In the genomic region with DNA sequence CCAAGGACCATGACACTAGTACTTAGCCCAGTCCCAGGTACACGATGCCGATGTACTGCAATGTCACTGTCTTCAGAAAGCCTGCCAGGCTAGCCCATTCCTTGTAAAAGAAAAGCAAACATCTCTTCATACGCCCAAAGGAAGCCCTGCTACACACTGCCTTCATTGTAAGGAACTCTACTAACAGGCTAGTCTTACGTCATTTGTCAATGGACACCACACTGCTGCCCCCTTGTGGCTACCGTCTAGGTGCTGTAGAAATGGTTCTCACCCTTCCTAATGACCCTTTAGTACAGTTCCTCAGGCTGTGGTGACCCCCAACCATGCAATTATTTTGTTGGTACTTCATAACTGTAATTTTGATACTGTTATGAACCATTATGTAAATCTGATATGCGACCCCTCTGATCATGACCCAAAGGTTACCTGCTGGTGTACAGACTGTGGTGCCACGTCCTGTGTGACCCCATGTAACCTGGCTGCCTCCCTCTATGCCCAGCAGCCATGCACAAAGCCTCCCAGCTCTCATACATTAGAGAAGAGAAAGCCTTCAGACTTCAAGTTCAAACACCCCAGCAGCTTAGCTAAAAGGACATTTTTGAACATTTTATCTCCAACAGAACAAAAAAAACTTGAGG, we compare ENCODE assay signal across 7 mouse cellular contexts. TPM values are rescaled to one million over a fixed set of nuclear protein-coding genes. Genes with fewer than 3 reads are reported as not detected.
A peak's percentile ranks its signal among the peaks of the same experiment; 100 is the strongest.
DNase-seq lines count a peak whose midpoint lies in the region; ATAC-seq lines count a peak whose summit lies in the region.

No protein-coding gene starts in this region.

- 61% methylated on average over 7 of the region's 7 CpGs for WGBS in forebrain, embryonic 13.5 days
- WGBS in hindbrain, embryonic 15.5 days = 55% methylated on average over 7 of the region's 7 CpGs

- H3K9me3 ChIP-seq in forebrain, embryonic 13.5 days (replicated peaks) = no peaks in the 10 kb centered on the region
- H3K9me3 ChIP-seq in hindbrain, embryonic 15.5 days = no peaks in the 10 kb centered on the region

- H3K27me3 ChIP-seq in forebrain, embryonic 13.5 days = no peaks in the 10 kb centered on the region
- no peaks in the 10 kb centered on the region for H3K27me3 ChIP-seq in hindbrain, embryonic 15.5 days

- no peaks in the 10 kb centered on the region for H3K4me1 ChIP-seq in forebrain, embryonic 13.5 days
- no peaks in the 10 kb centered on the region for H3K4me1 ChIP-seq in hindbrain, embryonic 15.5 days (replicated peaks)

- no peak overlapping the region for H3K4me2 ChIP-seq in forebrain, embryonic 13.5 days
- no peak overlapping the region for H3K4me2 ChIP-seq in hindbrain, embryonic 15.5 days

- H3K27ac ChIP-seq in forebrain, embryonic 13.5 days = no peak overlapping the region
- no peak overlapping the region for H3K27ac ChIP-seq in hindbrain, embryonic 15.5 days (replicated peaks)

- ATAC-seq in forebrain, embryonic 13.5 days = peak; percentile 67; the same call in 1 of the 2 replicates
- peak; percentile 66 for ATAC-seq in hindbrain, embryonic 15.5 days (ENCODE audit: low FRiP score, low read depth)
- peak; percentile 93 for ATAC-seq in megakaryocyte, adult 5-6 weeks (ENCODE audit: poor library complexity, severe bottlenecking)

- peak; percentile 92 for DNase-seq in NIH3T3 (ENCODE audit: low read depth)
- peak; percentile 76 for DNase-seq in c-Kit-positive CD71-positive TER-119-negative erythroid progenitor cells, embryonic 14.5 days (ENCODE audit: low read depth)
- DNase-seq in layer of hippocampus, postnatal 36 days = peak; percentile 57 to 61
- peak; percentile 54 to 66 for DNase-seq in right cerebral cortex, postnatal 36 days (ENCODE audit: low spot score in 2 of 2)

- H3K9ac ChIP-seq in forebrain, embryonic 13.5 days = no peak overlapping the region
- H3K9ac ChIP-seq in hindbrain, embryonic 15.5 days = no peak overlapping the region

- H3K4me3 ChIP-seq in forebrain, embryonic 13.5 days = no peak overlapping the region
- H3K4me3 ChIP-seq in hindbrain, embryonic 15.5 days = no peak overlapping the region

- H3K36me3 ChIP-seq in forebrain, embryonic 13.5 days (ENCODE audit: poor library complexity, severe bottlenecking) = peaks cover 95% of the 10 kb centered on the region
- H3K36me3 ChIP-seq in hindbrain, embryonic 15.5 days = peaks cover 93% of the 10 kb centered on the region

RNA-seq across cellular contexts. Expression of a gene that starts 14.3 kb away (rescaled TPM):
- 0.54 and 0.67 TPM in 2 replicates for polyA plus RNA-seq in forebrain, embryonic 13.5 days (2015; fragmentation: Nextera tagmentation; extraction: Ambion mirVana)
- polyA plus RNA-seq in hindbrain, embryonic 15.5 days (2015; fragmentation: Nextera tagmentation; extraction: Ambion mirVana) = 0.33 and 0.54 TPM in 2 replicates
- not detected for total RNA-seq in layer of hippocampus, postnatal 36 days (2021)
- 0.07 TPM in 1 of 2 replicates, not detected in the other for total RNA-seq in megakaryocyte, adult 5-6 weeks (2015)
- total RNA-seq in megakaryocyte, adult 5-6 weeks (2017) = not detected in 2 replicates

RNA-seq across cellular contexts. Expression of a gene that starts 18.0 kb away (rescaled TPM):
- 162 and 181 TPM in 2 replicates for polyA plus RNA-seq in forebrain, embryonic 13.5 days (2015; fragmentation: Nextera tagmentation; extraction: Ambion mirVana)
- 145 and 147 TPM in 2 replicates for polyA plus RNA-seq in hindbrain, embryonic 15.5 days (2015; fragmentation: Nextera tagmentation; extraction: Ambion mirVana)
- 10 to 100 TPM; 65.3 to 70.8 TPM for total RNA-seq in layer of hippocampus, postnatal 36 days (2021)
- total RNA-seq in megakaryocyte, adult 5-6 weeks (2015) = 67.5 and 71.0 TPM in 2 replicates
- 90.9 and 102 TPM in 2 replicates for total RNA-seq in megakaryocyte, adult 5-6 weeks (2017)

RNA-seq across cellular contexts. Expression of a gene that starts 29.8 kb away (rescaled TPM):
- polyA plus RNA-seq in forebrain, embryonic 13.5 days (2015; fragmentation: Nextera tagmentation; extraction: Ambion mirVana) = 0.05 TPM in 1 of 2 replicates, not detected in the other
- 0.09 and 0.13 TPM in 2 replicates for polyA plus RNA-seq in hindbrain, embryonic 15.5 days (2015; fragmentation: Nextera tagmentation; extraction: Ambion mirVana)
- total RNA-seq in layer of hippocampus, postnatal 36 days (2021) = not detected
- not detected in 2 replicates for total RNA-seq in megakaryocyte, adult 5-6 weeks (2015)
- 0.11 TPM in 1 of 2 replicates, not detected in the other for total RNA-seq in megakaryocyte, adult 5-6 weeks (2017)

RNA-seq across cellular contexts. Expression of a gene that starts 33.3 kb away (rescaled TPM):
- polyA plus RNA-seq in forebrain, embryonic 13.5 days (2015; fragmentation: Nextera tagmentation; extraction: Ambion mirVana) = 314 and 322 TPM in 2 replicates
- polyA plus RNA-seq in hindbrain, embryonic 15.5 days (2015; fragmentation: Nextera tagmentation; extraction: Ambion mirVana) = 172 and 212 TPM in 2 replicates
- total RNA-seq in layer of hippocampus, postnatal 36 days (2021) = 10 to 100 TPM; 14.1 to 15.2 TPM
- 31.4 and 37.5 TPM in 2 replicates for total RNA-seq in megakaryocyte, adult 5-6 weeks (2015)
- total RNA-seq in megakaryocyte, adult 5-6 weeks (2017) = 29.1 and 30.8 TPM in 2 replicates

RNA-seq across cellular contexts. Expression of a gene that starts 58.7 kb away (rescaled TPM):
- polyA plus RNA-seq in forebrain, embryonic 13.5 days (2015; fragmentation: Nextera tagmentation; extraction: Ambion mirVana) = 0.05 TPM in 1 of 2 replicates, not detected in the other
- polyA plus RNA-seq in hindbrain, embryonic 15.5 days (2015; fragmentation: Nextera tagmentation; extraction: Ambion mirVana) = 0.05 and 0.18 TPM in 2 replicates
- total RNA-seq in layer of hippocampus, postnatal 36 days (2021) = under 1 TPM in 1 of 2 experiments, not detected in 1; 0.07 TPM
- not detected in 2 replicates for total RNA-seq in megakaryocyte, adult 5-6 weeks (2015)
- not detected in 2 replicates for total RNA-seq in megakaryocyte, adult 5-6 weeks (2017)
